Mouse (Mus musculus): ENCODE results near the gene Cyp4f13. TPM values are rescaled to one million over a fixed set of nuclear protein-coding genes. Genes with fewer than 3 reads are reported as not detected.

The Cyp4f13 gene
- total RNA-seq, 2 experiments from 2014 or later: 18.9 to 21.6 TPM

DNA sequence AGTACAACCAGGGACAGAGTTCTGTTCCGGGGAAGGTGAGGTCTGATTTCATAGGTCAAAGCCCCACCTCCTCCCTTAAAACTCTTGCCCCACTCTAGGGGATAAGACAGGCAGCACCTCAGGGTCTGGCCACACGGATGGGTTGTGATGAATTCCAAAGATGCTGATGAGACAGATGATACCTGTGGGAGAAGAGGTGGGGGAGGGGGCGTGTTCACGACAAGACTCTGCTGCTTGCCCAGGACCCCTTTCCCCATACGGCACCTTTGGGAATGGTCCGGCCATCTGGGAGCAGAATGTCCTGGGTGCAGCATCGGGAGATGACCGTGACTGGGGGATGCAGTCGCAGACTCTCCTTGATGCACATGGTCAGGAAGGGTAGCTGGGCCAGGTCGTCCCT, 41.0 kb downstream of the Cyp4f13 start:
- no peak for DNase-seq (ENCODE audit: low spot score in 2 of 2)

DNA sequence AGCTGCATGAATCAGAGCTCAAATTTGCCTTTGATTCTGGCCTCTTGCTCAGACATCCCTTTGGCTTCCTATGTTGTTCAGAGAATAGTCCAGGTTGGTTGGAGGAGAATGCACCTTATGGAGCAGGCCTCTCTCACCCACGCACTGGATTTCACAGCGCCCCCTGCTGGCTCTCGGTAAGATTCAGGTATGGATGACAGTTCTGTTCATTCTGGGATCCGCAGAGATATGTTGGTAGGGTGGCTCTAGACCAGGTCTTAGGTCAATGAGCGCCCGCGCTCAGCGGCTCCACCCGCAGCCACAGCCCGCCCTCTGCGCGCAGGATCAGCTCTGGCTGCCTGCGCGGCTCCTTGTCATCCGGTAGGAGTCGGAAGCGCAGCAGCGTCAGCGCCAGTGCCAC, 42.0 kb downstream of the Cyp4f13 start:
- DNase-seq (ENCODE audit: low spot score in 2 of 2): peak; percentile 25 to 54

DNA sequence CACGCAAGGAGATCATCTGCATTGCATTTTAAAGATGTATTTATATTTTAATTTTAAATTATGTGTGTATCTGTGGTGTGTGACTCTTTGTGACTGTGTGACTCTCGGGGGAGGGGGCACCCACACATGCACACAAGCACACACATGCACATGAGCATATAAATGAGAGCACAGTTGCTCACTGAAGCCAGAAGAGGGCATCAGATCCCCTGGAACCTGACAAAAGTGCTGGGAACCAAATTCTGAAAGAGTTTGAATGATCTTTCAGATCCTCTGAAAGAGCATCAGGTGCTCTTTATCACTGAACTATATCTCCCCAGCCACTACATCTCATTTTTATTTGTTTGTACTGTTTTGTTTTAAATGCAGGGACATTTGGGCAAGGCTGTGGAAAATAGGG, 42.8 kb downstream of the Cyp4f13 start:
- DNase-seq (ENCODE audit: low spot score in 2 of 2): no peak

DNA sequence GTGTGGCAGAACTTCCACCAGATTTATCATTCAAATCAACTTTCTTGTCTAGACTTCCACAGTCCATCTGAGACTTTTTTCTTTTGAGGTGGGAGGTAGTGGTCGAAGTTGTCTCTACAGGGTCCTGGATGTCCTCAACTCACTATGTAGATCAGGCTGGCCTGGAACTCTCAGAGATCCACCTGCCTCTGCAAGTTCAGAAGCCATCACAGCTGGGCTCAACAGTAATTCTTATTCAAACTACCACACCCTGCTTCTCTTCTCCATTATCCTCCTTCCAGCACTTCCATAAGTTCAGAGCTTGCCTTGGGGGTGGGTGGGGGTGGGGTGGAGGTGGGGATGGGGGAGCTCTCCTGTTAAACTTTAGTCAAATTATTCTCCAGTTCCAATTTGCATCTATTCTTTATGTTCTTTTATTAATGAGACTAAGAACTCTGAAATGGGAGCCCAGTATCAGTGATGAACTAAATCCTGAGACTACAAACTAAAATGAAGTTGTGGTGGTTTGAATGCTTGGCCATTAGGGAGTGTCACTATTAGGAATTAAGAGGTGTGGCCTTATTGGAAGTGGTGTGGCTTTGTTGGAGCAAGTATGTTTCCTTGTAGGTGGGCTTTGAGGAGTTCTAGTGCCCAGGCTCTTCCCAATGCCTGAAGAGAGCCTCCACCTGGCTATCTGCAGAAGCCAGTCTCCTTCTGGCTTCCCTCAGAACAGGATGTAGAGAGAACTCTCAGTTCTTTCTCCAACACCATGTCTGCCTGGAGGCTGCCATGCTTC, 45.3 kb downstream of the Cyp4f13 start:
- no peak for DNase-seq (ENCODE audit: low spot score in 2 of 2)

DNA sequence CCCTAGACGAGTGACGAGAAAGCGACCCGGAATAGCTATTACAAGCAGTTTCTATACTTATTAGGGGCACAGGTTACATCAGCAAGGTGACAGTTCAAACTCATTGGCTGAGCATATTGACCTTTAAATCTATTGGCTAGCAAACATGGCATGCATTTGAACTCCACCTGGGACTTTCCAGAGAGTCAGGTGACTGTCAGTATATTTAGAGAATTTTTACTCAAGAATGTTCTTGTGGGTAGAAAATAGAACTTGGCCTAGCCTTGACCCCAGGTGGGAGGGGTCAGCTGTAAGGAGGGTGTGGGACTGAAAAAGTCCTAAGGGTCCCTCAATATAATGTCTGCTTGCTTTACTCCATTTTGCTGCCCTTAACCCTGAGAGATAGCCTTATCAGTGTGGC, 51.8 kb downstream of the Cyp4f13 start:
- DNase-seq (ENCODE audit: low spot score in 2 of 2): no peak

DNA sequence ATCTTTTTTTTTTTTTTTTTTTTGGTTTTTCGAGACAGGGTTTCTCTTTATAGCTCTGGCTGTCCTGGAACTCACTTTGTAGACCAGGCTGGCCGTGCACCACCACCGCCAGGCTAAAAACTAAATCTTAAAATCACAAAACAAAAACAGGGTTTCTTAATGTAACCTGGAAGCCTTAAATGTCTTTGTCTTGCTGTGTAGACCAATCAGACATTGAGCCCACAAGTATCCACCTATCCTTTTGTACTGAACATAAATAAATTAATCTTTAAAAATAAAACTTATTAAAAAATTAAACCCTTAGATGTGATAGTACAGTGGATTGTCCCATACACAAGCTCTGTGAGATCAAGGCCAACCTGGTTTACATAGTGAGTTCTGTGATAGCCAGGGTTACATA, 53.3 kb downstream of the Cyp4f13 start:
- DNase-seq (ENCODE audit: low spot score in 2 of 2): no peak

DNA sequence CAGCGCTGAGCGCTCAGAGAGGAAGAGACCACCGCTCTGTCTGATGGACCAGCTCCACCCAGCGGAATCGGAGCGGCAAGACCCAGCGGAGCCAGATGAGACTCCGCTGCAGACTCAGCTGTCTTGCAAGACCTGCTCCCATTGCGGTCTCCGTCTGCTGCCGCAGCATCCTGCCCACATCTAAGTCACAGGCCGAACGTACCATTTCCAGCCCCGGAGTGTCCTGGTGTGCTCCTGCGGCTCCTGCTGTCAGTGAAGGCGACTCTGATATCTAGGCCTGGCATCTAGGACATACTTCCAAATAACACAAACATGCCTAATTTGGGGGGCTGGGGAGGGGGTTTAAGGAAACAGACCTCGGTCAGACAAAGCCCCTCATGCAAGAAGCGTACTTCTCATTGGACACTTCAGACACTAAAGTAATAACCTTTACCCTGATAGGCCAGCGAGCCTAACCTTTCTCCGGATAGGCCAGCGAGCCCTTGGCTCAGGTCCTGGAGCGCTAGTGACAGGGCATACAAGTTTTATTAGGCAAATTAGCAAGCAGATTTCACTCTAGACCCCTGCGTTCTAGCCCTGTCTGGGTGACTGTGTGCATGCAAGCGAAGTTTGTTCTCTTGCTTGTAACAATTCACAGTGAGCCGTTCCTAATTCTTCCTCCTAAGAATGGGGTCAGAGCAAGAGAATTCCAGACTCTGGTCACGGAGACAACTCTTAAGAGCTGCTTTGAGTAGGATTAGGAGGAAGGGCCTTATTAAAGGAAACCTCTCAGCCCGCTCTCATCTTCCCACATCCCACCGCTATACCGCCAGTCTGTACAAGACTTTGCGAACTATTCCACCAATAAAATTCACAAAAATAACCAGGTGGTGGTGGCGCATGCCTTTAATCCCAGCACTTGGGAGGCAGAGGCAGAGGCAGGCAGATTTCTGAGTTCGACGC, 55.7 kb downstream of the Cyp4f13 start, which contains the start of gene Zfp870:
Zfp870 (minus strand) TSS at position 404 of the 942 bp plus-strand sequence.
- DNase-seq (ENCODE audit: low spot score in 2 of 2): peak; percentile 79 to 84

DNA sequence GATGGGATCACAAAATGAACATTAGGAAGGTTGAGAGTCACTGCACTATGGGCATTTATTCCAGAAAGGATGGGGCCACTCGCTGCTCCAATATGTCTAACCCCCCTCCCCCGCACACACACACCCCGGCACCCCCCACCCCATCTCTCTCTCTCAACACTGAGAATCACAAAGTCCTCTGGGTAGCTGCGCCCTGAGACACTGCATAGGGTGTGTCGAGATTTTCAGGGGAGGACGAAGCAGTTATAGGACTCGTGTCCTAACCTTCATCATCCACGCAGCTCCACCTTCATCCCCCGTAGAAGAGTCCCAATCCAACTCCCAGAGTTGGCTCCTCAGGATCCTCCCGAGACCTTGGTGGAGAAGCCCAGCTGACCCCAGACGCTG, 56.4 kb downstream of the Cyp4f13 start:
- DNase-seq (ENCODE audit: low spot score in 2 of 2): no peak

DNA sequence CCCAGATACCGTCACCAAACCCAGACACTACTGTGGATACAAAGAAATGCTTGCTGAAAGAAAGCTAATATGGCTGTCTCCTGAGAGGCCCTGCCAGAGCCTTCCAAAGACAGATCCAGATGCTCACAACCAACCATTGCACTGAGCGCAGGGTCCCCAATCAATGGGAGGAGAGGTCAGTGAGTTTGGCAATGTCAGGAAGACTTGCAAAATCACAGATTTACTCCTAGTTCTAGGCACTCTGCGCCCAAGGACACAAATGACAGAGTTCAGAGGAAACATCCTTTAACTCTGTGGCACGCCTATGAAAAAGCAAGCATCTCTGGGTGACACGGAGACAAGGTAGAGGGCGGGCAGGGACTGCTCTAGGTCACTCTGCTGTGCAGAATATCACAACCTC, 57.6 kb downstream of the Cyp4f13 start:
- DNase-seq (ENCODE audit: low spot score in 2 of 2): no peak

DNA sequence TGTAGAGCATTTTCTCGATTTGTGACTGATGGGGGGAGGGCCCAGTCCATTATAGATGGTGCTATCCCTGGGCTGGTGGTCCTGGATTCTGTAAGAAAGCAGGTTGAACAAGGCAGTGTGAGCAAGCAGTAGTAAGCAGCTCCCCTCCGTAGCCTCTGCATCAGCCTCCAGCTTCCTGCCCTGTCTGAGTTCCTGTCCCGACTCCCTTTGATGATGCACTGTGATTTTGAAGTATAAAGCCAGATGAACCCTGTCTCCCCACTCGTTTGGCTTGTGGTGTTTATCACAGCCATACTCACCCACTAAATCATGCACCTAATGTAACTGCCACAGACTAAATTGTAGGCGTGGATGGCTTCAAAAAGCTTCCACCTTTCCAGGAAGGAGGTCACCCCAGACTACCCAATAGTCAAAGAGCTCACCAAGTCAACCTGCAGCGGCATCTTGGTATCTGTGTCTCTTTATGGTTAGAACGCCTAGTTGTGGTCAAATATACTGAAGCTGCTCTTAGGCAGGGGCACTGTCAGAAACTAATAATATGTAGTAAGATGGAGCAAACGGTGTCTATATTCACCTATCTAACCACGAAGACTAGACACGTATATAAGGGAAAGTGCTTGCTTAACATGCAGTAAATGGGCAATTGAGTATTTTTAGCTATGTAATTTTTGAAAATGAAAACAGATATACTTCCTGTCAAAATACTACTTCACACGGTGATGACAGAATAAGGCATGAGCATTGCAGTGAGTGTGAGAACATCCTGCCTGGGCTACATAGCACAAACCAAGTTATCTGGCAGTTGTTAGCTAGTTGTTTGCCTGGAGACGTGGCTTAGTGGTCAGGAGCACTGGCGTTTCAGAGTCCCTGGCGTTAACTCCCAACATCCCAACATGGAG, 66.6 kb downstream of the Cyp4f13 start:
- DNase-seq (ENCODE audit: low spot score in 2 of 2): no peak

DNA sequence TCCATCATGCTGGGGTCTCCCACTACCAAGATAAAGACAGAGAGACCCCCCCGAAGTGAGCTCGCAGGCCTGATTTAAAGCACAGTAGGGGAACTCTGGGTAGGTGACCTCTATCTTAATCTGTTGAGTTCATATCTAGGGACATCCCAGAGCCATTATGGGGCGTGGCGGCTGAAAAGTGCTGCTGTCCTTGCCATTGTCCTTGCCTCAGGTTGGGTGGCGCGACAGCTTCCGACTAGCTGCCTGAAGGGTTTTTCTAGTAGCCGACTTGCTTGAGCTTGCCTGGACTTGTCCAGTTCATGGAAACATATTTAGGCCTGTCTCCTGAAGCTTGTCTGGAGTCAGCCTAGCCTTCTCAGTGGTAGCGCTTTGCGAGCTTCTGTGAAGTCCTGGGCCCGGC, 68.4 kb downstream of the Cyp4f13 start:
- DNase-seq (ENCODE audit: low spot score in 2 of 2): no peak

DNA sequence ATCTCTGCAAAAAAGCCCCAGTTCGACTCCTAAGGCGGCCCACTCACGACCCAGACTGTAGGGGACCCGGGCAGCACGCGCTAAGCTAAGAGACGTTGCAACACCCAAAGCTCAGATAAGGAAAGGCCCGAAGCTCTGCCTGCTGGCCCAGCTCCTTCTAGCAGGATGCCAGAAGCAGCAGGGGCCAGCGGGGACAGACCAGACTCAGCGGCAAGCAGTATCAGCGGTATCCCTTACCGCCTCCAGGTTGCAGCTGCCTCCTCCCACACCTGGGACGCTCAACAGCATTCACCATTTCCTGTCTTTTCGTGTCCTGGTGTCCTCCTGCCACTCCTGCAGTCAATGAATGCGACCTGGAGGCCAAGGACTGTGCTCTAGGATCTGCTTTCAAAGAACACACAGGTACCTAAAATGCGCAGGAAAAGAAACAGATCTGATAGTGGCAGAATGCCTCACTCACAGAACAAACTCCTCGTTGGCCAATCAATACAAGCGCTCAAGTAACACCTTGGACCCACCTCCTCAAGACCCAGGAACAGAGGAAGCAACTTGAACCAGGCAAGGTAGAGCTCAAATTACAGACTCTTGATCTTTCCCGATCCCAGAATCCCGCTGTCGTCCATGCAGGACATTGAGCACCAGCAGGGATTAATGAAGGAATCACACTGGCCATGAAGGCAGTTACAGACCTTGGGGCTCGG, 69.6 kb downstream of the Cyp4f13 start:
- DNase-seq (ENCODE audit: low spot score in 2 of 2): no peak

Other genes with a start within 250 kb of the Cyp4f13 start
- gene Zfp871, start 159.1 kb downstream of the Cyp4f13 start, total RNA-seq (2021): 10 to 100 TPM; 77.4 to 81.3 TPM
- gene Zfp811, start 137.5 kb downstream of the Cyp4f13 start, total RNA-seq (2021): 1 to 10 TPM; 4.3 to 5.9 TPM
- gene Zfp799, start 117.1 kb downstream of the Cyp4f13 start, total RNA-seq (2021): 10 to 100 TPM; 23.1 to 24.0 TPM
- gene Zfp870, start 55.8 kb downstream of the Cyp4f13 start, total RNA-seq (2021): 10 to 100 TPM; 10.8 to 12.7 TPM
- 1 to 10 TPM; 5.2 to 5.5 TPM for gene Cyp4f14, start 30.1 kb downstream of the Cyp4f13 start, total RNA-seq (2021)
- gene Zfp472, start 18.4 kb upstream of the Cyp4f13 start, total RNA-seq (2021): 1 to 10 TPM; 4.2 to 5.0 TPM
- 10 to 100 TPM; 15.2 to 17.0 TPM for gene Zfp952, start 45.7 kb upstream of the Cyp4f13 start, total RNA-seq (2021)
- gene Zfp763, start 86.0 kb upstream of the Cyp4f13 start, total RNA-seq (2021): 10 to 100 TPM; 17.0 to 21.5 TPM
- not detected for gene 4921501E09Rik, start 120.7 kb upstream of the Cyp4f13 start, total RNA-seq (2021)
- 10 to 100 TPM; 16.5 to 21.2 TPM for gene Zfp563, start 141.9 kb upstream of the Cyp4f13 start, total RNA-seq (2021)
- 1 to 10 TPM; 2.6 to 4.4 TPM for gene Morc2b, start 192.3 kb upstream of the Cyp4f13 start, total RNA-seq (2021)
- gene Olfr55, start 221.0 kb upstream of the Cyp4f13 start, total RNA-seq (2021): not detected
- not detected for gene Olfr239, start 243.9 kb upstream of the Cyp4f13 start, total RNA-seq (2021)

Data from left cerebral cortex, adult 18-20 months (tissue).